Mouse (Mus musculus) lung, adult 18-20 months (tissue): ENCODE results near the gene Bglap3.
"Not testable (repeated sequence)": the region's sequence is repeated elsewhere in the genome, so short reads cannot be mapped to it uniquely, and the experiment has no call there.

Experiments
- DNase-seq, 2 experiments: peaks; one replicate each; pipeline ENCODE4 v3.0.0; 2022; ENCODE audit warnings: mixed read lengths in 2 of 2

Bglap3 gene

DNA sequence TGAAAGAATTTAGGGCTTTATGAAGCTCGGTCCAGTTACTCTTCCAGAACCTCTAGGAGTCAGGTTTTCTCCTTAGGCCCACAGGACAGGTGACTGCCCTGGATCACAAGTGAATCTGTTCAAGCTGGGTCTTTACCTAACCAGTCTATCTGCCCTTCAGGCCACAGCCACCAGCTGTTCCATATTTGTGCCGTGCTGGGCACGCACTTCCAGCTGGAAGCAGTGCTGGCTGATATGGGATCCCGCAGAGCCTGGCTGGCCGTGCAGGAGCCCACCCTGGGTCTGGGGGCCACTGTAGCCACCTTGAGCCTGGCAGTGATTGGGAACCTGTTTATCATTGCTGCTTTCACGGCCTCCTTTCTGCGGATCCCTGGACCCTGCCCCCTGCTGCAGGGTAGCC is 4.1 kb upstream of the Bglap3 start:
- DNase-seq: not testable (repeated sequence)

DNA sequence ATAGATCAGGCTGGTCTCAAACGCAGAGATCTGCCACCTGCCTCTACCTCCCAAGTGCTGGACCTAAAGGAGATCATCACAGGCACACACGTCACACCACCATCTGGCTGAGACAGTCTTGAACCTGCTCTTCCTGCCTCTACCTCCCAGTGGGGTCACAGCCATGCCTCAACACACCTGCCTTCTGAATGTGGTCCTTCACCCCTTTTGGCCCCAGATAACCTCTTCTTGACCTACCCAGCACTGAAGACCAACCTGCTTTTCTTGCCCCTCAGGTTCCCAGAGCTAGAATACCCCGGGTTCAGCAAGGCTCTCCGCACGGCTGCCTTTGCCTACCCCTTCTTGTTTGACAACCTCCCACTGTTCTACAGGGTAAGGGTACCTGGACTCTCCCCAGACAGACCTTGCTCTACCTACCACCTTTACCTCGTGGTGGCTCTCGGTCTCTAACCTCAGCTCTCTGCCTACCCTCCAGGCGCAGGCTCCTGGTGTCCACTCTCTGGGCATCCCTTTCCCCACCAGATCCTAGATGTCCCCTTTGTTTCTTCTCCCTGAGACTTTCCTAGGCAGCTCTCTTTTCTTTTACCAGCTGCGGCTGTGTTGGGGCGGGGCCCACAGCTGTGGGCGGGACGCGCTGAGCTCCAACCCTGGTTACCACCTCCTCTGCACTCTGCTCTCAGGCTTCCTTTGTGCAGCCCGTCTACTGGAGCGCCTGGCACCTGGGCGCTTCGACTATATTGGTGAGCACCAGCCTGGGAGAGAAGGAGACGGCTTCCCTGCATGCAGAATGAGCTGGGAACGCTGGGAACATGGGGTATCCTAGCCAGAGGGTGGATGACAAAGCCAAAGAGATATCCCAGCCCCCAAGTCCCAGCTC is 3.4 kb upstream of the Bglap3 start:
- peak in 1 of 2 experiments; percentile 14 for DNase-seq

DNA sequence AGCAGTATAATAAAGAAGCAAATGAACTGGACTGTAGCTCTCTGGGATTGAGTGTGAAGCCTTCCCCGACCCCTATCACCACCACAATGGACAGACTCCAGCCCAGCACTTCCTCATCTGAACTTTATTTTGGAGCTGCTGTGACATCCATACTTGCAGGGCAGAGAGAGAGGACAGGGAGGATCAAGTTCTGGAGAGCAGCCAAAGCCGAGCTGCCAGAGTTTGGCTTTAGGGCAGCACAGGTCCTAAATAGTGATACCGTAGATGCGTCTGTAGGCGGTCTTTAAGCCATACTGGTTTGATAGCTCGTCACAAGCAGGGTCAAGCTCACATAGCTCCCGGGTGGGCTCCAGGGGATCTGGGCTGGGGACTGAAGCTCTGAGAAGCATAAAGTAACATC is 4.0 kb downstream of the Bglap3 start:
- not testable (repeated sequence) for DNase-seq

DNA sequence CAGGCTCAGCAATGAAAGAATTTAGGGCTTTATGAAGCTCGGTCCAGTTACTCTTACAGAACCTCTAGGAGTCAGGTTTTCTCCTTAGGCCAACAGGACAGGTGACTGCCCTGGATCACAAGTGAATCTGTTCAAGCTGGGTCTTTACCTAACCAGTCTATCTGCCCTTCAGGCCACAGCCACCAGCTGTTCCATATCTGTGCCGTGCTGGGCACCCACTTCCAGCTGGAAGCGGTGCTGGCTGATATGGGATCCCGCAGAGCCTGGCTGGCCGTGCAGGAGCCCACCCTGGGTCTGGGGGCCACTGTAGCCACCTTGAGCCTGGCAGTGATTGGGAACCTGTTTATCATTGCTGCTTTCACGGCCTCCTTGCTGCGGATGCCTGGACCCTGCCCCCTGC is 5.0 kb downstream of the Bglap3 start:
- DNase-seq: not testable (repeated sequence)

- DNase-seq: peak; percentile 44 to 52
These were observed 5.6 kb downstream of the Bglap3 start for GRCm38 (mm10) chr3:88366830-88367428.

DNA sequence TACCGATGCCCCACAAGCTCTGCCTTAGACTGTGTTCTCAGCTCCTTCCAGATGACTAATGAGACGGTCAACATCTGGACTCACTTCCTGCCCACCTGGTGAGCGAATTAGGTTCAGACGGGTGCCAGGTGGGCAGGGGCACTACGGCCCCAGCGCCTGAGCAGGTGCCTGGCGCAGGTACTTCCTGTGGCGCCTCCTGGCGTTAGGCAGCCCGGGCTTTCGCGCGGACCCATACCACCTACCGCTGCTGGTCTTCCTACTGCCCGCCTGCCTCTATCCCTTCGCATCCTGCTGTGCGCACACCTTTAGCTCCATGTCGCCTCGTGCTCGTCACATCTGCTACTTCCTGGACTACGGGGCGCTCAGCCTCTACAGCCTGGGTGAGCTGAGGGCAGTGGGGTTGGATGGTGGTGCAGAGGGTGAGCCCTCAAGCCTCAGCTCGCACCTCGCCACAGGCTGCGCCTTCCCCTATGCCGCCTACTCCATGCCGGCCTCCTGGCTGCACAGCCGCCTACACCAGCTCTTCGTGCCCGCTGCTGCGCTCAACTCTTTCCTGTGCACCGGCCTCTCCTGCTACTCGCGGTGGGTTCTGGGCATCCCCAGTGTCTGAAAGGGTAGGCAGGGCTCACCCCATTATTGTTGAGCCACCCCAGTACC is 6.7 kb downstream of the Bglap3 start:
- DNase-seq: no peak

DNA sequence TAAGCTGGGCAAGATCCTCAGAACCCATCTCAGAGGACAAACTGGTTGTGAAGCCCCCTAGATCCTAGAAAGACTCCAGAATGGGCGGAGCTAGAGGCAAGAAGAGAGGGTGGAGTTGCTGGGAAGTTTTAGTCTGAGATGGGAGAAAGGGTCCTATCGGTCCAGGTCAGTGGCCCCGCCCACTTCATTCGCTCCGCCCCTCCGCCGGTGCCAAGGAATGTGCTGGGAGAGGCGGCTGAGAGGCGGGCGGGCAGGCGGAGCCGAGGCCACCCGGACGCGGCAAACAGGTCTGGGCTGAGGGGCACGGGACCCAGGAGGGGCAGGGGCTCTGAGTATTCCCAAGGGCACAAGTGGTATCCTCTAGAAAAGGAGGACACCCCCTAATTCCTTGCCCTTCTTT is 8.2 kb downstream of the Bglap3 start, which contains the start of gene Paqr6:
Gene Paqr6 (plus strand): TSS at position 248 of the 400 bp plus-strand sequence.
- peak; percentile 82 to 87 for DNase-seq

GRCm38 (mm10) chr3:88363700-88364099 is 8.8 kb downstream of the Bglap3 start:
- DNase-seq: peak in 1 of 2 experiments; percentile 24

DNA sequence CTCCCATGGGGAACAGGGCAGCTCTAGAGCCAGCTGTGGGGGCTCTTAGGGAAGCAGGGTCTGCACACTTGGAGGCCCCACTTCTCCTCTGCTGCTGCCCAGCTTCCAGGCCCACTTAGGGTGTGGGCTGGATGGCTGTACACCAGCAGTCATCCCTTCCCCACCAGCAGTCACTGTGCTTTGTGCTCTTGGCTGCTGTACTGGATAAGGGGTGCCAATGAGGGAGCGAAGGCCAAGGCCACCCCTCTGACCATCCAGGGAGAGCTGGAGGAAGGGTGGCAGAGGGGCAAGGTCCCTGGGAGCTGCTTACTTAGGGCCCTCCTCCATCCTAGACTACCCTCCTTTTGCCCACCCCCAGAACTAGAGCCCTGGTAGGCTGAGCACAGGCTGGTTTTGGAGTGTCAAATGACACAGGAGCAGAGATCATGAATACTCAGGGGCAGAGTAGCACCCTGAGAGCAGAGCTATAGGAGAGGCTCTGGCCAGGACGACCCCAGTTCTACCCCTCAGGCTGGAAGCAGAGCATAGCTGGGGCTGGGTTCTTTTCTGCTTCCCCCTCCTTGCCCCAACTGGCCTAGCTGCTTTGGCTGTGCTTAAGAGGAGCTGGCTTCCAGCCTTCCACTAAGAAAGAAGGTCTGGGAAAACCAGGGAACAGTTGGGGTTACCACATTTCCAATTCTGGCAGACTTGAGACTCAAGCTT is 10.8 kb downstream of the Bglap3 start:
- DNase-seq: no peak

GRCm38 (mm10) chr3:88361096-88361495 is 11.4 kb downstream of the Bglap3 start:
- DNase-seq: no peak

DNA sequence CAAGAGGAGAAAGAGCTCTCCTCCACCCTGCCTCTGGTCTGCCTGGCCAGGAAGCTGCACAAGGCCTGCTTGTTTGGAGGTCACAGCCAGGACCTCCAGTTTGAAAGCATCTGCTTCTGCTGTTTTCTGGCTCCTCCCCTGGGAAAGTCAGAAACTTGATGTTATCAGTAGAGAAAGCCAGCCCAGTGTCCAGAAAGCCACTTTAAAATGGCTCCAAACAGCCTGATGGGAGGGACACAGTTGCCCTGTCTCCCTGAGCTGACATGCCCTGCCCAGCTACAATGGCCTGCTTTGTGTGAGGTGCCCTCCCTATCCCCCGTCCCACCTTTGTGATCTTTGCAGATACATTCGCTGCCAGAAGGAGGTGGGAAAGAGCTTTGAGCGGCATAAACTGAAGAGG is 12.6 kb downstream of the Bglap3 start:
- no peak for DNase-seq

DNA sequence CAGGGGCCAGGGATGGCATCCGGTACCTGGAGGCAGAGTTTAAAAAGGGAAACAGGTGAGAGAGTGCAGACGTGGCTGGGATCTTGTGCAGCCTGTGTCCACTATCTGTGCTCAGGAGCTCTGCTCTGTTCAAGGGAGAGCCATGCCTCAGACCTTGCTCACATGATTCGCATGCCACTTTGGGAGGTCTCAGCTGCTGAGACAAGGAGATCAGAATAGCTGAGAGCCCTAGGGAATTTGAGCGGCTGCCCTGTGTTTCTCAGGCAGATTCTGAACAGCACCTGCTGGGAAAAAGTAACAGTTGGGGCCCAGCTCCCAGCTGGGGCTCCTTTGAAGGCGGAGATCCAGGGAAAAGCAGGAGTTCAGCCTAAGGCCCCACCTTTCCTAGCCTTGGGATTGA is 13.0 kb downstream of the Bglap3 start:
- DNase-seq: no peak

GRCm38 (mm10) chr3:88354396-88355165 is 18.0 kb downstream of the Bglap3 start:
- no peak for DNase-seq

DNA sequence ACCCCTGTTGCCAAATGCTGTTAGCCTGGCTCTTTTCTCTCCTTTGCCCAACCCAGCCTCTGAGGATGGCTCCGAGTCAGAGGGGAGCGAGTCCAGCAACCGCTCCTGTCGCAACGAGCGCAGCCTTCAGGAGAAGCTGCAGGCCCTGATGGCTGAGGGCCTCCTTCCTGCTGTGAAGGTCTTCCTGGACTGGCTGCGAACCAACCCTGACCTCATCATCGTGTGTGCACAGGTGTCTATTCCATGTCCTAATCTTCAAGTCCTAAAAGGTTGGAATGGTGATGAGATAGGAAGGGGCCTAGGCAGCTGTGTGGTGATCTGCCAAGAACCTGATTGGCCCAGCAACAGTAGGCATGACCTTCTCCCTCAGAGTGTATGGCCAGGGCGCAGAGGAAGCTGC is 19.6 kb downstream of the Bglap3 start:
- DNase-seq: no peak

DNA sequence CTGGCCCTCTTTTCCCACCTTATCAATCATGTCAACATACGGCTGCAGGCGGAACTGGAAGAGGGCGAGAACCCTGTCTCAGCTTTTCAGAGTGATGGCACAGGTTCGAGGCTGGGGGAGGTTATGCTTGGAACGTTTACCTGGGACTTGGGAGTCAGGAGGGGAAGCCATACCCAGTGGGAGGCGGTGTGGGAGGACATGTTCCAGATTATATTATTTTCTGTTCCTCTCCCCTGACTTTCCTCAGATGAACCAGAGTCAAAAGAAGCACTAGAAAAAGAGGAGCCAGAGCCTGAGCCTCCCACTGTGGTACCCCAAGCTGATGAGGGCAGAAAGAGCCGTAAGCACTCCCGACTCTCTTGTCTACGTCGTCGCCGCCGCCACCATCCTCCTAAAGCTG is 21.8 kb downstream of the Bglap3 start:
- no peak for DNase-seq

DNA sequence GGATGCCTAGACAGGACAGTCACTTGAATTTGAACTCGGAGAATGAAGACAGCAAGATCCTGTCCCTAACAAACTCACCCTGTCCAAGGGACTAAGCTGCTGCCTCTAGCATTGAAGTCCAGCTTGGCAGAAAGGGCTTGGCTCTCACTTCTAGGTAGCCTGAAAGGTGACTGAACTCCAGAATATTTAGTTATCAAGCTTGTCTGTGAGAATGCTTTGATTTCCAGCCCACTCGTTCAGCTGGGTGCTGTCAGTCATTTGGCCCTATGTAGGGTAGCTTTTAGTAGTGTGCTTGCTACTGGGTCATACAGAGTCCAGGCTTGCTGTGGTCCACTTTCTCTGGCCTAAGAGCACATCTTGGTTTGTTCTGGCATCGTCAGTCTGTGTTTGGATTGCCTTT is 33.5 kb downstream of the Bglap3 start:
- no peak for DNase-seq

DNA sequence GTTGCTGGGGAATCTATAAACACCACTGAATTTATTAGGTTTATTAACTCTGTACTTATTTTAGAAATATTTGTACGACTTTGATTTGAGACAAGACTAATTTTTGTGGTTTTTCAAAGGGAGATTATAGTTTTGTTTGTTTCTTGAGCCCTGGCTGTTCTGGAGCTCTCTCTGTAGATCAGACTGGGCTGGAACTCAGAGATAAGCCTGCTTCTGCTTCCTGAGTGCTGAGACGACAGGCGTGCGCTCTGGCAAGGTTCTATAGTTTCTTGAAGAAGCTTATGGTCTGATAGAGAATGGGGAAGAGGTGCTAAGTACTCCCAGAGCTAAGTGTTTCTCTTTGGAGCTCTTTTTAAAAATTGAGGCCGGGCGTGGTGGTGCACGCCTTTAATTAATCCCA is 34.2 kb downstream of the Bglap3 start:
- DNase-seq: no peak

GRCm38 (mm10) chr3:88337367-88338020 is 35.0 kb downstream of the Bglap3 start:
- no peak for DNase-seq

- peak; percentile 97 for DNase-seq
These were observed 36.2 kb downstream of the Bglap3 start, which contains the start of the genes Tmem79 and Smg5 for GRCm38 (mm10) chr3:88336058-88337013. Gene Tmem79, minus strand, starts transcription at chr3:88336148. Gene Smg5, plus strand, starts transcription at chr3:88336260.

DNA sequence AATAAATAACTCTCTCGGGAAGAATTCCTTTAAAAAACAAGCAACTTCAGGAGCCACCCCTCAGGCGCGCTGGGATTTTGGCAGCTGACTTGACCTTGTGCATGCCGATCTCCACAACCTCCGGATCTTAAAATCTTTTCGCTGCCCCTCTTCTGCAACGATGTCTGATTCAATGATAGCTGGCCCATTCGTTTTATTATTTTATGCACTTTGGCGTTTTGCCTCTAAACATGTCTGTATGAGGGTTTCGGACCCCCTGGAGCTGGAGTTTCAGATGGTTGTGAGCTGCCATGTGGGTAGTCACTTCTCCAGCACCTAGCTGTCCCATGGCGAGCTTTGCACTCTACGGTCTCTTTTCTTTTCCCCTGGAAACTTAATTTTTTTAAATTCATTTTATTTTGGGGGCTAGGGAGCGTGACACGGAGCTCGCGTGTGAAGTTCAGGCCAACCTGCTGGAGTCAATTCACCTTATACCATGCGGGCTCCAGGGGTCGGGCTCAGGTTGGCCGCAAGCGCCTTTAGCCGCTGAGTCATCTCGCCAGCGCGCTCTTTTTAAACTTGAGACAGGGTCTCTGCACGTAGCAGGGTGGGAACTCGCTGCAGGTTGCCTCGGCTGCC is 37.0 kb downstream of the Bglap3 start:
- no peak for DNase-seq
